Mouse (Mus musculus): ENCODE data around the gene Tmtc1.

The Tmtc1 gene

GRCm38 (mm10) chr6:148416597-148416996, 27.6 kb downstream of the Tmtc1 start:
- DNase-seq = no peak

DNA sequence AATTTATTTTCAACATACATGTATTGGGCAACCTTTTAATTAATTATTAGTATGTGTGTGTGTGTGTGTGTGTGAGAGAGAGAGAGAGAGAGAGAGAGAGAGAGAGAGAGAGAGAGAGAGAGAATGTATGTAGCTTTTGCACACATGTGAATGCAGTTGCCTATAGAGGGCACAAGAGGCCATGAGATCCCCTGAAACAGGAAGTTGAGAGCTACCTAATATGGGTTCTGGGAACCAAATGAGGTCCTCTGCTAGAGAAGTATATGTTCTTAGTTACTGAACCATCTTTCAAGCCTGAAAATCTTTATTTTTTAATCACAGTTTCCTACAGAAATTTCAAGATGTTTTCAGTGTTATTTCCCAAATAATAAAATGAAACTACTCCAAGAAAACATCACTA, 30.6 kb downstream of the Tmtc1 start:
- no peak for DNase-seq

DNA sequence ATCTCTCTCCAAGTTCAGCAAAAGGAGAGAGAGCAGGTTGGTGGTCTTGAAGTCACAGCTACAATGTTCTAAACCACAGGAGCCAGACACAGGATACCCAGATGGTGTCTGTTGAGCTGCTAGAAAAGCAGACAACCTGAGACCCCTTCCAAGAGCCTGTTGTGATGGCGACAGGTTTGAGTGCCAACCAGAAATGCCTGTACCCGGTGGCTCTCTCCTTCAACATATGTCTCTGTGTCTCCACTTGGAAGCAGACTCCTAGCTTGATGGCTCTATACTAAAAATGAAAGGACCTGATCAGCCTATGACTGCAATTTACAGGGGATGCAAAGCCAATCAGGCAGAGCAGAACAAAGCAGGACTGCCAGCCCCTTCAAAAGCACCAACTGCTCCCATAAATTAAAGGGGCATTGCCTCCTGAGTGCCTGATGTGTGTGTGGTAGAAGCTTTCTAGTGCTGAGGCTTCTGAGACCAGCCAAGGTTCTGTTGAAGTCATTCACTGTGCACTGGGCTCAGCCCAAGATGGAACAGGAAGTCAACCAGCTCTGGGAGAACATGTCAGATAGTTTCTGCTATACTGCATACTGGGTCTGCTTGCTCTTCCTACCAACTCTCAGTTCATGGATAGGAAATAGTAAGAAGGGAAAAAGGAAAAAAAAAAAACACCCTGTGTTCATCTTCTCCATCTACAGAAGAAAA, 37.2 kb downstream of the Tmtc1 start:
- no peak for DNase-seq

GRCm38 (mm10) chr6:148405599-148405998, 38.6 kb downstream of the Tmtc1 start:
- DNase-seq = no peak

DNA sequence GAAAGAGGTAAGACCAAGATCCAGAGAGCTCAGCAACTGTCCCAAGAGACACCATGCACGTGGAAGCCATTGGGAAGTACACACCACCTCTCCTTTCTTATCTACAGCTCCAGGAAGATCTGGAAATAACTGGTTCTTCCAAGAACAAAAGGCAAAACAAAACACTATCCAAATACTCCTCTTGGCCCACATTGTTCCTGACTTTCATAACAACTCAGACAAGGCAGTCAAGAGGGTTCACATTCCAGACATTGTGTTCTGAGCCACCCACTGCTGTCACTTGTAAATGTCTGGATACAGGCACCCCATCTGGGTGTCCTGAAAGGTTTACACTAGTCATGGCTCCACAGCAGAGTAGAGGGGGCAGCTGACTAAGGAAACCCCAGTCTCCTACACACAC, 39.7 kb downstream of the Tmtc1 start:
- DNase-seq = no peak

DNA sequence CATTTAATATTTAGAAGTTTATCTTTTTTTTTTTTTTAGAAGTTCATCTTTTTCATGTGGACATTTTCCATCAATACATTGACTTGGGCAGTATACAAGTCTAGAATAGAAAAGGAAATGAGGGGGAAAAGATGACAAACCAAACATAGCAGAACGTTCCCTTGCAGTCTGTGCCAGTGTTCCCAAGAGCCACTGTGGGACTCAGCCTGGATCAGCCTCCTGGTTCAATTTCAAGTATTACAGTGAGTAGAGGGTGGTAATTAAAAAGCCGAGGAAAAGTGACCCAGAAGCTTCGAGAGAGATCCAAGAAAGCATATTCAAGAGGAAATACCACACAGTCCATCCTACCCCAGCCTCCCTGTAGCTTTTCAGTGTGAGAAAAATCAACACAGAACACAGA, 40.4 kb downstream of the Tmtc1 start:
- no peak for DNase-seq

DNA sequence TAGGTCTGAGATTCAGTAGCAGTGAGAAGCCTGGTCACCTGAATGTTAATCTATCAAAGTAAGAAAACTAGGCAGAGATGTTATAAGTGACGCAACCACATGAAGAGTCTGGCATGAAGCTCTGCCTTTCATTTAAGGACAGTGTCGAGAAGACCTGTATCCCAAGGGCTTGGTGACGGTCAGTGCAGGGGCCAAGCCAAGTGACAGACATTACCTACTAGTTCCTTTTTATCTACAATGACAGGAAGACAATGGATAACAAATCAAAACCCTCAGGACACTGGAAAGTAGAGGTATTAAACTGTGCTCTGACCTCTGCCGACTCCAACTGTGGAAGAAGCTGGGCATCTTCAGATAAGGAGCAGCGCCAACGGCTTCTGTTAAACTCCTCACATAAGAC, 43.2 kb downstream of the Tmtc1 start:
- no peak for DNase-seq

DNA sequence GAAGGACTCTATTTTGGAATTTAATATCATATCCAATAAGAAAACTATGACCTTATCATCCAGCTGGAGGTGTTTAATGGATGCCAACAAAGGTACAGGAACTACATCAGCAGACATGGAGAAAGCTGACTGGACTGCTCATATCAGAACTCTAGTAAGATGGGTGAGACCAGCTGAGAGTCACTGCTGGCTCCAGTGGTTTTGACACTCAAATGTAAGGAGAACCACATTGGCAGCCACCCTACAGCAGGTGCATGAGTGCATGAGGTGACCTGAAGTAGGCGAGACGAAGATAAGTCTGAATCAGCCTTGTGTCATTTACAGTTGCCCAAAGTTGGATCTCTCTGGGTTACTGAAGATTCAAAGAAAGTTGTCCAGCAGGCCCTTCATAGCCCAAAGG, 44.6 kb downstream of the Tmtc1 start:
- DNase-seq = no peak

GRCm38 (mm10) chr6:148398888-148399287, 45.3 kb downstream of the Tmtc1 start:
- no peak for DNase-seq

- no peak for DNase-seq
Observed at GRCm38 (mm10) chr6:148397270-148397669, 46.9 kb downstream of the Tmtc1 start.

GRCm38 (mm10) chr6:148395272-148395671, 48.9 kb downstream of the Tmtc1 start:
- no peak for DNase-seq

- DNase-seq = no peak
Observed at GRCm38 (mm10) chr6:148394294-148394693, 49.9 kb downstream of the Tmtc1 start.

DNA sequence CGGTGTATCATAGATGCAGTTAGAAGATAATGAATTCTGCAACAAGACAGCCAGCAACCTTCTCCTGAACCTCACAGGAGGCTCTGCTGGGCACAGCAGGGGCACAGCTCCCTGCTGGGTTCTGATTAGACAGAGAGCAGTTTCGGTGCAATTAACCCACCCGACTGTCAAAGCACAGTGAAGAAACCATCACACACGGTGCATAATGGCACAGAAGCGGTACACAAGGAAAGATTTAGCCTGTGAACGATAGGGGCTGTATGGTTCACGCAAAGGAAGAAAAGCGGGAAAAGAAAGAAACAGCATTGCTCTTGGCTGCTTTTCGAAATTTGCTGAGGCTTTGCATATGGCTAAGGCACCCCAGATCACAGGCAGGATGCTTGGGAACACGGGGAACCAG, 52.0 kb downstream of the Tmtc1 start:
- DNase-seq = no peak

GRCm38 (mm10) chr6:148391286-148391685, 52.9 kb downstream of the Tmtc1 start:
- DNase-seq = peak; percentile 21

- peak; percentile 34 for DNase-seq
Observed at GRCm38 (mm10) chr6:148390630-148391276, 53.4 kb downstream of the Tmtc1 start.

- DNase-seq = no peak
Observed at GRCm38 (mm10) chr6:148387990-148388389, 56.2 kb downstream of the Tmtc1 start.

- DNase-seq = peak; percentile 53
Observed at GRCm38 (mm10) chr6:148384111-148384895, 59.9 kb downstream of the Tmtc1 start.

DNA sequence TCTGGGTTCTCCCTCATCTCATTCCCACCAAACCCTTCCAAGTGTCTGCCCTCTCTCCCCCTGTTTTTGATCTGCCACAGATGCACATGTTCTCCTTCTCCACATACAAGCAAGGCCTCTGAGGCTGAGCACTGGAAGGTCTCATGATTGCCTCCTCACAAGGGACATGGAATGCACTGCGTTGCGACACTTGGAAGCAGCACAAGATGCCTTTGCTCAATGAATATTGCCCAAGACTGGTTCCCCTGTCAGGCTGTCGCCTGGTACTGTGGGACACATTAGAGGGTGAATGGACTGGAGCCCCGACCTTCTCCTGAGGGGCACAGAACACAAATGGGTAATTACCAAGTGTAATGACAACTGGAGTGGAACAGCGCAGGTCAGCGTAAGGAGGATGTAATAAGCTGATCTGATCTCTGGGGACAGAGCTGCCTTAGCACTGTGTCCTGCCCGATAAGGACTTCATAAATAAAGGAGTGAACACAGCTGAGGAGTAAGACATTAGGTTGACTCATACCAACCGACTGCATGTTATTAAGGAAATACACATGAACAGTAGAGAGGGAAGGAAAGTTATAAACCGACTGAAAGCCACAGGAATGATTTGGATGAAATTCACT, 62.9 kb downstream of the Tmtc1 start:
- DNase-seq = no peak

DNA sequence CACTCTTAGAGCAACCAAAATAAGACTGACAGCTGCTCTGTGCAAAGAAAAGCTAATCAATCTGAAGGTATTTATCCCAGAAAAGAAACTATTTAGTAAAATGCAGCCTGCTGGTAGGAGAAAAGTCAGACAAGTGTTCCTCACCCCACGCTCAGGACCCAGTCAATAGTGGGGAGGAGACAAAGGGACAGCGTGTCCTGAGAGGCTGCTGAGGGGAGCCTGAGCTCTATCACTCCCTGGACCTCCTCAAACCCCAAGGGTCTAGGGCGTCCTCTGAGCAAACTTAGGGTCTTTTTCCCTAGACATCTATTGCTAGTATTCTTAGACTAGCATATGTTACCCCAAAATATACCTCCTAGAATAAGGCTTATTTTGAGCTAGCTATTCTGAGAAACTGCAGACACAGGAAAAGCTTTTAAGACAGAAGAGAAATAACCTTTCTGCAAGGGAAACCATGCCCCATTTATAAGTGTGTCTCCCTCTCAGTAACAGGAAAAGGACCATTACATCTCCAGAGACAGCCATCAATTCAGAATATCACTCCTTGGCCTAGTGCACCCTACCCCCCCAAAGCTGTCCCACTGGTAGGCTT, 68.5 kb downstream of the Tmtc1 start:
- DNase-seq = no peak

DNA sequence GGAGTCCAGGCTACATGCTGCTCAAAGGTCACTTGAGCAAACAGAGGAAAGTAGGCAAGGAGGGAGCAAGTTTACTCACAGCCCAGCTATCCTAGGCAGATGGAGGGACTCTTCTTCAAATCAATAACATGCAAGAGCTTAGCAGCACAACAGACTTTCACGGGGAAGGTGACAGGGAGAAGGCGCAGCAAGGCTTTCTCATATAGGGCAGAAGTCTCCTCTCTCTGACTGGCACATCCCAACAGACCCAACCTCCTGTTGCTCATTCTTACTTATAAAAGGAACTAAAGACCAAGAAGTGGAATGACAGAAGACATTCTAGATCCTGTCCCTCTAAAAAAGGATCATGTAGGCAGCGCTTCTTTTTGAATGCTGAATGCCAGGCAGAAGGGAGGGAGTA, 69.2 kb downstream of the Tmtc1 start:
- DNase-seq = no peak

GRCm38 (mm10) chr6:148373444-148373843, 70.7 kb downstream of the Tmtc1 start:
- DNase-seq = no peak

DNA sequence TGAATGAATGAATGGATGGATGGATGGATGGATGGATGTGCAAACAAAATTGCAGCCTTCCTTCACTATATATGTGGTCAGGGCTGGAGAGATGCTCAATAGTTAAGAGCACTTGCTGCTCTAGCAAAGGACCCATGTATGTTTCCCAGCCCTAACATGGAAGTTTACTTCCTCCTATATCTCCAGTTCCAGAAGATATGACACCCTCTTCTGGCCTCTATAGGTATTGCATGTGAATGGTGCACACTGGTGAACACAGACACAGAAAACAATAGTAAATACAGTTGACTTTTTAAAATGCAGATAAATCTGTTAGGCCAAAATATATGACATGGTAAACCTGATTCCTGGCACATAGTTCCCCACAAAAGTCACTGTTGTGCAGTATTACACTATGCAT, 73.0 kb downstream of the Tmtc1 start:
- DNase-seq = no peak

DNA sequence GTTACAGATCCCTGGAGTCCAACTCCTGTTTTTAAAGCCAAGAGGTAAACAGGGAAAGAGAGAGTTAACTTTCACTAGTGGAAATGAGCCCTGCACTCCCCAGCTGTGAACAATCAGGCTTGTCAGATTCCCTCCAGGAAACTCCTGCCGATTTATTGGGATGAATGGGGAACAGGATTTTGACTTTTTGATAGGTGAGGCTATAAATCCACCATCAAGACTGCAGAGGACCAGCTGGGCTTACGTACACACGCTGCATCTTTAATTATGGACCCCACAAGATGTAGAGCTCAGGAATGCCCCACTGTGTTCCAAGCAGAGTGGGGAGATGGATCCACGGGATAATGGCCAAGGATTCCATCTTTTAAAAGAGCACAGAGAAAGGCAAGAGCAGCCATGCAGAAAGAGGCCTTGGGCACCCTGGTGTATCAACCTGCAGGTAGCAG, 77.1 kb downstream of the Tmtc1 start:
- DNase-seq = no peak
